Mouse (Mus musculus): ENCODE data around the gene Vash1. TPM values are rescaled to one million over a fixed set of nuclear protein-coding genes. Genes with fewer than 3 reads are reported as not detected.

Gene Vash1
- polyA plus RNA-seq (2014; fragmentation: Illumina TruSeq; extraction: RNeasy Lipid Tissue Mini Kit (QIAGEN cat#74804); ENCODE audit: low replicate concordance): not detected

GRCm38 (mm10) chr12:86678591-86679545 lies at the start of gene Vash1:
Vash1 (plus strand) TSS chr12:86678700.

GRCm38 (mm10) chr12:86726120-86726640 lies 47.7 kb downstream of the Vash1 start, which contains the start of gene Angel1:
Angel1 (minus strand) TSS chr12:86726460.

GRCm38 (mm10) chr12:86734319-86734810 lies 55.9 kb downstream of the Vash1 start, which contains the start of gene Lrrc74a:
Lrrc74a (plus strand) TSS chr12:86734369.

Other genes with a start within 250 kb of the Vash1 start
- not detected for gene Angel1, start 47.8 kb downstream of the Vash1 start, polyA plus RNA-seq (2014; fragmentation: Illumina TruSeq; extraction: RNeasy Lipid Tissue Mini Kit (QIAGEN cat#74804); ENCODE audit: low replicate concordance)
- not detected for gene Lrrc74a, start 55.7 kb downstream of the Vash1 start, polyA plus RNA-seq (2014; fragmentation: Illumina TruSeq; extraction: RNeasy Lipid Tissue Mini Kit (QIAGEN cat#74804); ENCODE audit: low replicate concordance)
- 13.1 TPM for gene Irf2bpl, start 206.1 kb downstream of the Vash1 start, polyA plus RNA-seq (2014; fragmentation: Illumina TruSeq; extraction: RNeasy Lipid Tissue Mini Kit (QIAGEN cat#74804); ENCODE audit: low replicate concordance)